Mouse (Mus musculus) limb, embryonic 11.5 days (tissue): ENCODE measurements around the gene Sema3f. TPM values are rescaled to one million over a fixed set of nuclear protein-coding genes. Genes with fewer than 3 reads are reported as not detected.

Experiments used
- ATAC-seq: fragments of 200-750 bp; cut with Nextera tagmentation; 2 replicates; pipeline ENCODE4 v1.8.0; 2017; ENCODE audit warnings: low read depth; ENCODE audit not compliant: insufficient number of reproducible peaks, low FRiP score, low TSS enrichment
- DNase-seq: peaks from one replicate; pipeline ENCODE4 v3.0.0-alpha.2; 2015; ENCODE audit warnings: low spot score
- H3K27ac ChIP-seq: fragments of 300-500 bp; sonication (generic); replicated peaks from 2 replicates; pipeline ENCODE4 v1.5.1; 2014; ENCODE audit warnings: low read depth, mild to moderate bottlenecking, low read length
- H3K27me3 ChIP-seq: fragments of 300-500 bp; sonication (generic); 2 replicates; pipeline ENCODE4 v1.6.1; 2014; ENCODE audit warnings: mild to moderate bottlenecking, low read length, mixed read lengths; ENCODE audit not compliant: control insufficient read depth, insufficient read depth
- H3K36me3 ChIP-seq: fragments of 300-500 bp; sonication (generic); 2 replicates; pipeline ENCODE4 v1.6.1; 2014; ENCODE audit warnings: mild to moderate bottlenecking, low read length, moderate library complexity, mixed read lengths; ENCODE audit not compliant: control insufficient read depth, insufficient read depth
- H3K4me1 ChIP-seq: fragments of 300-500 bp; sonication (generic); 2 replicates; pipeline ENCODE4 v1.6.1; 2014; ENCODE audit warnings: low read length, mixed read lengths; ENCODE audit not compliant: control insufficient read depth, insufficient read depth
- H3K4me2 ChIP-seq: fragments of 300-500 bp; sonication (generic); 2 replicates; pipeline ENCODE4 v1.6.1; 2014; ENCODE audit warnings: low read depth, mild to moderate bottlenecking, moderate library complexity; ENCODE audit not compliant: severe bottlenecking
- H3K4me3 ChIP-seq: fragments of 300-500 bp; sonication (generic); 2 replicates; pipeline ENCODE4 v1.5.1; 2014; ENCODE audit warnings: low read depth, low read length
- H3K9ac ChIP-seq: fragments of 300-500 bp; sonication (generic); 2 replicates; pipeline ENCODE4 v1.6.1; 2014; ENCODE audit warnings: mild to moderate bottlenecking, low read length
- H3K9me3 ChIP-seq: fragments of 300-500 bp; sonication (generic); 2 replicates; pipeline ENCODE4 v1.6.1; 2016; ENCODE audit warnings: low read length; ENCODE audit not compliant: control insufficient read depth
- WGBS: fragments of 180-500 bp; shearing (Covaris S2); extraction: QIAGEN DNeasy Blood & Tissue Kit; methylation state at CpG from one replicate; pipeline ENCODE4 v1.1.7; 2014; 5-methylcytosine and 5-hydroxymethylcytosine counted together
- polyA plus RNA-seq: library from polyadenylated mRNA; unstranded; fragments of >200 nt; fragmentation: Nextera tagmentation; extraction: Ambion mirVana; gene quantifications from 2 replicates; pipeline ENCODE4 v1.2.1, GENCODE M21; 2014

Gene Sema3f
- polyA plus RNA-seq, 1 experiment from 2014 or later: 27.4 TPM

- 0 out of 2 replicates have a peak overlapping the region, but pooled peaks have one; percentile 14 for H3K27ac ChIP-seq
- no peak overlapping the region for H3K4me2 ChIP-seq
- ATAC-seq (peak; percentile 31), DNase-seq (peak; percentile 97)
- H3K36me3 ChIP-seq: peaks cover 28% of the 10 kb centered on the region
- H3K4me3 ChIP-seq: no peak overlapping the region
- H3K4me1 ChIP-seq: peaks cover 25% of the 10 kb centered on the region
- H3K9ac ChIP-seq: no peak overlapping the region
- no peaks in the 10 kb centered on the region for H3K27me3 ChIP-seq
- 22% methylated on average over 7 of the region's 7 CpGs for WGBS
- no peaks in the 10 kb centered on the region for H3K9me3 ChIP-seq
These were observed 28.0 kb upstream of the Sema3f start for GRCm38 (mm10) chr9:107738020-107738840.

GRCm38 (mm10) chr9:107736185-107736485 is 25.9 kb upstream of the Sema3f start:
- peak overlapping the region; percentile 17; the same call in 1 of the 2 replicates for H3K4me3 ChIP-seq
- H3K9ac ChIP-seq: peak overlapping the region; percentile 47
- peaks cover 30% of the 10 kb centered on the region for H3K4me1 ChIP-seq
- no peaks in the 10 kb centered on the region for H3K27me3 ChIP-seq
- DNase-seq (peak; percentile 72), ATAC-seq (peak; percentile 41; the same call in 1 of the 2 replicates)
- no peaks in the 10 kb centered on the region for H3K9me3 ChIP-seq
- H3K4me2 ChIP-seq: peak overlapping the region; percentile 49
- WGBS: 0% methylated on average over 7 of the region's 7 CpGs
- H3K27ac ChIP-seq: peak overlapping the region; percentile 76
- peaks cover 11% of the 10 kb centered on the region; the same call in 1 of the 2 replicates for H3K36me3 ChIP-seq

GRCm38 (mm10) chr9:107735356-107736184 is 25.3 kb upstream of the Sema3f start:
- 5% methylated on average over 15 of the region's 17 CpGs for WGBS
- peak; percentile 12 for ATAC-seq
- H3K9ac ChIP-seq: peak overlapping the region; percentile 43
- H3K4me2 ChIP-seq: peak overlapping the region; percentile 49
- H3K27me3 ChIP-seq: no peaks in the 10 kb centered on the region
- peak overlapping the region; percentile 17 for H3K4me3 ChIP-seq
- H3K9me3 ChIP-seq: no peaks in the 10 kb centered on the region
- peak; percentile 55 for DNase-seq
- H3K36me3 ChIP-seq: peaks cover 6% of the 10 kb centered on the region; the same call in 1 of the 2 replicates
- peak overlapping the region; percentile 76 for H3K27ac ChIP-seq
- peaks cover 36% of the 10 kb centered on the region for H3K4me1 ChIP-seq

GRCm38 (mm10) chr9:107734567-107734971 is 24.3 kb upstream of the Sema3f start:
- H3K4me3 ChIP-seq: no peak overlapping the region
- WGBS: 38% methylated on average over 7 of the region's 7 CpGs
- H3K4me2 ChIP-seq: no peak overlapping the region
- DNase-seq: peak; percentile 21
- peaks cover 5% of the 10 kb centered on the region; the same call in 1 of the 2 replicates for H3K36me3 ChIP-seq
- no peaks in the 10 kb centered on the region for H3K27me3 ChIP-seq
- H3K4me1 ChIP-seq: peaks cover 46% of the 10 kb centered on the region
- peak overlapping the region; percentile 43; the same call in 1 of the 2 replicates for H3K9ac ChIP-seq
- peak overlapping the region; percentile 76 for H3K27ac ChIP-seq
- no peak for ATAC-seq
- H3K9me3 ChIP-seq: no peaks in the 10 kb centered on the region

GRCm38 (mm10) chr9:107729709-107730108 is 19.4 kb upstream of the Sema3f start:
- Histone ChIP-seq H3K9ac (no peak overlapping the region), H3K27me3 (no peaks in the 10 kb centered on the region), H3K4me1 (peaks cover 57% of the 10 kb centered on the region), H3K36me3 (no peaks in the 10 kb centered on the region), H3K27ac (0 out of 2 replicates have a peak overlapping the region, but pooled peaks have one; percentile 45), H3K4me3 (no peak overlapping the region), H3K4me2 (no peak overlapping the region), H3K9me3 (no peaks in the 10 kb centered on the region)
- ATAC-seq: no peak
- DNase-seq: peak; percentile 69
- WGBS: 12% methylated on average over 3 of the region's 3 CpGs

GRCm38 (mm10) chr9:107728919-107729670 is 18.8 kb upstream of the Sema3f start:
- H3K9me3 ChIP-seq: no peaks in the 10 kb centered on the region
- H3K9ac ChIP-seq: no peak overlapping the region
- DNase-seq (peak; percentile 25), ATAC-seq (no peak)
- H3K27me3 ChIP-seq: no peaks in the 10 kb centered on the region
- no peaks in the 10 kb centered on the region for H3K36me3 ChIP-seq
- 0 out of 2 replicates have a peak overlapping the region, but pooled peaks have one; percentile 45 for H3K27ac ChIP-seq
- WGBS: 62% methylated on average over 6 of the region's 6 CpGs
- no peak overlapping the region for H3K4me3 ChIP-seq
- H3K4me1 ChIP-seq: peaks cover 59% of the 10 kb centered on the region
- no peak overlapping the region for H3K4me2 ChIP-seq

GRCm38 (mm10) chr9:107727041-107727440 is 16.8 kb upstream of the Sema3f start:
- DNase-seq (peak; percentile 62), ATAC-seq (no peak)
- no peak overlapping the region for H3K4me3 ChIP-seq
- WGBS: 52% methylated on average over 3 of the region's 3 CpGs
- no peak overlapping the region for H3K9ac ChIP-seq
- H3K9me3 ChIP-seq: no peaks in the 10 kb centered on the region
- H3K4me2 ChIP-seq: no peak overlapping the region
- H3K27ac ChIP-seq: 0 out of 2 replicates have a peak overlapping the region, but pooled peaks have one; percentile 50
- no peaks in the 10 kb centered on the region for H3K27me3 ChIP-seq
- no peaks in the 10 kb centered on the region for H3K36me3 ChIP-seq
- H3K4me1 ChIP-seq: peaks cover 79% of the 10 kb centered on the region

- no peaks in the 10 kb centered on the region for H3K27me3 ChIP-seq
- DNase-seq: peak; percentile 22
- H3K27ac ChIP-seq: peak overlapping the region; percentile 57
- H3K36me3 ChIP-seq: no peaks in the 10 kb centered on the region
- no peak overlapping the region for H3K9ac ChIP-seq
- no peak overlapping the region for H3K4me2 ChIP-seq
- no peak overlapping the region for H3K4me3 ChIP-seq
- H3K4me1 ChIP-seq: peaks cover 61% of the 10 kb centered on the region
- ATAC-seq: no peak
- no peaks in the 10 kb centered on the region for H3K9me3 ChIP-seq
- WGBS: 90% methylated on average over 1 of the region's 1 CpGs
These were observed 14.5 kb upstream of the Sema3f start for GRCm38 (mm10) chr9:107724796-107725195.
